Mouse (Mus musculus) G1E (cell line): Measurements from ENCODE around the gene Nuak2.

Experiments
- CTCF ChIP-seq: IDR thresholded peaks from 2 replicates; pipeline ENCODE4 v1.5.1; 2012; ENCODE audit warnings: low read depth, low read length, inconsistent platforms, mixed read lengths
- GATA1 ChIP-seq: IDR thresholded peaks from 2 replicates; pipeline ENCODE4 v1.6.1; 2012; ENCODE audit warnings: borderline replicate concordance, low read length, inconsistent platforms, mixed read lengths
- POLR2AphosphoS5 ChIP-seq: IDR thresholded peaks from 2 replicates; pipeline ENCODE4 v1.6.1; 2012; ENCODE audit warnings: low read depth, low read length, inconsistent platforms; ENCODE audit not compliant: insufficient replicate concordance
- TAL1 ChIP-seq: conservative IDR thresholded peaks from 2 replicates; pipeline ENCODE4 v1.6.1; 2012; ENCODE audit warnings: low read depth, low read length, inconsistent platforms, mixed read lengths

DNA sequence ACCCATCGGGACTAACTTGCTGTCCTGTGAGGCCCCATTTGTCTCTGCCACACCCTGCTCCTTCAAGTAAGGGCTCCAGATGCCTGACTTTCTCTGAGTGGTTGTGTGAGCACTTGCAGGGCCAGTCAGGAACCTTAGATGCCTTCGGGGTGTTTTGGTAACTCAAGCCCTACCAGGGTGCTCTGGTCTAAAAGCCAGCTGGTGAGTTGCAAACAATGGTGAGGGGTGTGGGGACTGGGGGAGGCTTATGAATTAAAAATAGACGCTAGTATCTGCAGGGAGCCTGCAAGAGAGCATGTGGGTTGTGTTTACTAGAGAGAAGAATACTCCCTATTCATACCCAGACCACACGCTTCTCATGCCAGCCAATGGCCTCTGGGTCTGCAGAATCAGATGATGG lies 59.3 kb downstream of the Nuak2 start:
- TF ChIP-seq TAL1 (no peak), POLR2AphosphoS5 (no peak), CTCF (no peak), GATA1 (no peak)
